In the genomic region with DNA sequence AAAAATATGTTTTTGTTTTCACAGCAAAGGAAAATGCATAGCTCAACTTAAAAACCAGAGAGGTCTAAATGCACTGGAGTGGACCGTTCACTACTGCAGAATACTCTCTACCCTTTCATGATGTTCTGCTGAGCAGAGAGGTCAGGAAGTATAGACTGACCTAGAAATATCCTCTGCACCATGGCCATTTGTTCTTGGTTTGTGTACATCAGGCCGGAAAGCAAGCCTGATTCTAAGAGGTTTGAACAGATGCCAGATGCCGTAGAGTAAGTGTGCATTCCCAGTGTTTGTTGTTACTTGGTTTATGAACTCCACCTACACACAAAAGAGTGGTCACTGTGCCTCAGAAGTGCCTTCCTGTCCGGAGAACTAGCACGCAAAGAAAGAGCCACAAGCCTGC, we compare ENCODE assay signal across 11 mouse cellular contexts.
"Had no signal": no experiment of that assay in that cellular context is flagged by ENCODE, and none has a peak within 500 bp of the region (broad histone marks: within the 10 kb centered on the region; RNA-seq: fewer than 3 reads in every experiment).

No protein-coding gene starts in this region.

- H3K4me2 ChIP-seq: kidney, embryonic 15.5 days; limb, embryonic 15.5 days; liver, embryonic 12.5 days; midbrain, embryonic 12.5 days had no signal

- DNase-seq: kidney, adult 2 months; kidney, postnatal 14 days; left cerebral cortex, postnatal 4 days; lung, postnatal 4 days; right cerebral cortex, postnatal 14 days; thymus, postnatal 4 days had no signal

- H3K9me3 ChIP-seq: kidney, embryonic 15.5 days; limb, embryonic 15.5 days; liver, embryonic 12.5 days; midbrain, embryonic 12.5 days had no signal

- H3K36me3 ChIP-seq: kidney, embryonic 15.5 days; limb, embryonic 15.5 days; liver, embryonic 12.5 days; midbrain, embryonic 12.5 days had no signal

- H3K4me1 ChIP-seq: limb, embryonic 15.5 days; liver, embryonic 12.5 days; megakaryocyte, embryonic 14.5 days; midbrain, embryonic 12.5 days had no signal

- H3K9ac ChIP-seq: kidney, embryonic 15.5 days; limb, embryonic 15.5 days; liver, embryonic 12.5 days; midbrain, embryonic 12.5 days had no signal

- H3K27me3 ChIP-seq: kidney, embryonic 15.5 days; limb, embryonic 15.5 days; liver, embryonic 12.5 days; megakaryocyte, embryonic 14.5 days; midbrain, embryonic 12.5 days had no signal

- ATAC-seq: liver, embryonic 12.5 days had no signal

- H3K27ac ChIP-seq: kidney, embryonic 15.5 days; limb, embryonic 15.5 days; liver, embryonic 12.5 days; midbrain, embryonic 12.5 days had no signal

- H3K4me3 ChIP-seq: kidney, embryonic 15.5 days; limb, embryonic 15.5 days; liver, embryonic 12.5 days; megakaryocyte, embryonic 14.5 days; midbrain, embryonic 12.5 days had no signal
